Mouse (Mus musculus): Measurements from ENCODE around the gene Gm10717. TPM values are rescaled to one million over a fixed set of nuclear protein-coding genes. Genes with fewer than 3 reads are reported as not detected.
"Not testable (repeated sequence)": the region's sequence is repeated elsewhere in the genome, so short reads cannot be mapped to it uniquely, and the experiment has no call there.

Gene Gm10717
- polyA plus RNA-seq (2016; fragmentation: Nextera tagmentation; extraction: Ambion mirVana), result not detected in 2 replicates

- H3K27ac ChIP-seq; DNase-seq (ENCODE audit: extremely low spot score, low spot score); H3K36me3 ChIP-seq (replicated peaks); H3K4me3 ChIP-seq; H3K27me3 ChIP-seq (ENCODE audit: poor library complexity, severe bottlenecking); H3K9me3 ChIP-seq; H3K4me1 ChIP-seq: not testable (repeated sequence)
- 73% methylated on average over 12 of the region's 12 CpGs for WGBS
Observed at GRCm38 (mm10) chr9:3024912-3025467, at the start of gene Gm10717. Gm10717 (plus strand) TSS chr9:3025417.

DNA sequence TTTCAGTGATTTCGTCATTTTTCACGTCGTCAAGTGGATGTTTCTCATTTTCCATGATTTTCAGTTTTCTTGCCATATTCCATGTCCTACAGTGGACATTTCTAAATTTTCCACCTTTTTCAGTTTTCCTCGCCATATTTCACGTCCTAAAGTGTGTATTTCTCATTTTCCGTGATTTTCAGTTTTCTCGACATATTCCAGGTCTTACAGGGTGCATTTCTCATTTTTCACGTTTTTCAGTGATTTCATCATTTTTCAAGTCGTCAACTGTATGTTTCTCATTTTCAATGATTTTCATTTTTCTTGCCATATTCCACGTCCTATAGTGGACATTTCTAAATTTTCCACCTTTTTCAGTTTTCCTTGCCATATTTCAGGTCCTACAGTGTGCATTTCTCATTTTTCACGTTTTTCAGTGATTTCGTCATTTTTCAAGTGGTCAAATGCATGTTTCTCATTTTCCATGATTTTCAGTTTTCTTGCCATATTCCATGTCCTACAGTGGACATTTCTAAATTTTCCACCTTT is 24.7 kb upstream of the Gm10717 start, which contains the start of gene Gm10722:
TSS of gene Gm10722 (plus strand) at position 478 of the 528 bp plus-strand sequence.
- H3K36me3 ChIP-seq (replicated peaks); H3K4me3 ChIP-seq; H3K27ac ChIP-seq; H3K4me1 ChIP-seq; H3K27me3 ChIP-seq (ENCODE audit: poor library complexity, severe bottlenecking); H3K9me3 ChIP-seq: not testable (repeated sequence)
- peak; percentile 40 for DNase-seq (ENCODE audit: extremely low spot score, low spot score)
- WGBS, result 72% methylated on average over 12 of the region's 12 CpGs

DNA sequence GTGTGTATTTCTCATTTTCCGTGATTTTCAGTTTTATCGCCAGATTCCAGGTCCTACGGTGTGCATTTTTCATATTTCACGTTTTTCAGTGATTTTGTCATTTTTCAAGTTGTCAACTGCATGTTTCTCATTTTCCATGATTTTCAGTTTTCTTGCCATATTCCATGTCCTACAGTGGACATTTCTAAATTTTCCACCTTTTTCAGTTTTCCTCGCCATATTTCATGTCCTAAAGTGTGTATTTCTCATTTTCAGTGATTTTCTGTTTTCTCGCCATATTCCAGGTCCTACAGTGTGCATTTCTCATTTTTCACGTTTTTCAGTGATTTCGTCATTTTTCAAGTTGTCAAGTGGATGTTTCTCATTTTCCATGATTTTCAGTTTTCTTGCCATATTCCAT is 24.2 kb upstream of the Gm10717 start:
- 65% methylated on average over 8 of the region's 8 CpGs for WGBS
- H3K27ac ChIP-seq; H3K9me3 ChIP-seq; DNase-seq (ENCODE audit: extremely low spot score, low spot score); H3K4me3 ChIP-seq; H3K27me3 ChIP-seq (ENCODE audit: poor library complexity, severe bottlenecking); H3K4me1 ChIP-seq; H3K36me3 ChIP-seq (replicated peaks): not testable (repeated sequence)

DNA sequence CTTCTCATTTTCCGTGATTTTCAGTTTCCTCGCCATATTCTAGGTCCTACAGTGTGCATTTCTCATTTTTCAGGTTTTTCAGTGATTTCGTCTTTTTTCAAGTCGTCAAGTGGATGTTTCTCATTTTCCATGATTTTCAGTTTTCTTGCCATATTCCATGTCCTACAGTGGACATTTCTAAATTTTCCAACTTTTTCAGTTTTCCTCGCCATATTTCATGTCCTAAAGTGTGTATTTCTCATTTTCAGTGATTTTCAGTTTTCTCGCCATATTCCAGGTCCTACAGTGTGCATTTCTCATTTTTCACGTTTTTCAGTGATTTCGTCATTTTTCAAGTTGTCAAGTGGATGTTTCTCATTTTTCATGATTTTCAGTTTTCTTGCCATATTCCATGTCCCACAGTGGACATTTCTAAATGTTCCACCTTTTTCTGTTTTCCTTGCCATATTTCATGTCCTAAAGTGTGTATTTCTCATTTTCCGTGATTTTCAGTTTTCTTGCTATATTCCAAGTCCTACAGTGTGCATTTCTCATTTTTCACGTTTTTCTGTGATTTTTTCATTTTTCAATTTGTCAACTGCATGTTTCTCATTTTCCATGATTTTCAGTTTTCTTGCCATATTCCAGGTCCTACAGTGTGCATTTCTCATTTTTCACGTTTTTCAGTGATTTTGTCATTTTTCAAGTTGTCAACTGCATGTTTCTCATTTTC is 23.1 kb upstream of the Gm10717 start:
- 71% methylated on average over 9 of the region's 11 CpGs for WGBS
- H3K27ac ChIP-seq; H3K27me3 ChIP-seq (ENCODE audit: poor library complexity, severe bottlenecking); H3K4me3 ChIP-seq; H3K9me3 ChIP-seq; H3K4me1 ChIP-seq; H3K36me3 ChIP-seq (replicated peaks): not testable (repeated sequence)
- peak; percentile 78 for DNase-seq (ENCODE audit: extremely low spot score, low spot score)

- not testable (repeated sequence) for DNase-seq (ENCODE audit: extremely low spot score, low spot score); H3K4me3 ChIP-seq; H3K27ac ChIP-seq; H3K4me1 ChIP-seq; H3K27me3 ChIP-seq (ENCODE audit: poor library complexity, severe bottlenecking); H3K36me3 ChIP-seq (replicated peaks)
- 76% methylated on average over 6 of the region's 14 CpGs for WGBS
- H3K9me3 ChIP-seq, result peaks cover 12% of the 10 kb centered on the region
Observed at GRCm38 (mm10) chr9:3002794-3003396, 22.3 kb upstream of the Gm10717 start, which contains the start of gene Gm11168. Gm11168 (plus strand) TSS chr9:3003346.

DNA sequence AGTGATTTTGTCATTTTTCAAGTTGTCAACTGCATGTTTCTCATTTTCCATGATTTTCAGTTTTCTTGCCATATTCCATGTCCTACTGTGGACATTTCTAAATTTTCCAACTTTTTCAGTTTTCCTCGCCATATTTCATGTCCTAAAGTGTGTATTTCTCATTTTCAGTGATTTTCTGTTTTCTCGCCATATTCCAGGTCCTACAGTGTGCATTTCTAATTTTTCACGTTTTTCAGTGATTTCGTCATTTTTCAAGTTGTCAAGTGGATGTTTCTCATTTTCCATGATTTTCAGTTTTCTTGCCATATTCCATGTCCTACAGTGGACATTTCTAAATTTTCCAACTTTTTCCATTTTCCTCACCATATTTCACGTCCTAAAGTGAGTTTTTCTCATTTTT is 19.0 kb upstream of the Gm10717 start:
- peaks cover 12% of the 10 kb centered on the region for H3K9me3 ChIP-seq
- H3K4me1 ChIP-seq; H3K27me3 ChIP-seq (ENCODE audit: poor library complexity, severe bottlenecking); H3K36me3 ChIP-seq (replicated peaks); H3K4me3 ChIP-seq; H3K27ac ChIP-seq; DNase-seq (ENCODE audit: extremely low spot score, low spot score): not testable (repeated sequence)
- 82% methylated on average over 1 of the region's 5 CpGs for WGBS

DNA sequence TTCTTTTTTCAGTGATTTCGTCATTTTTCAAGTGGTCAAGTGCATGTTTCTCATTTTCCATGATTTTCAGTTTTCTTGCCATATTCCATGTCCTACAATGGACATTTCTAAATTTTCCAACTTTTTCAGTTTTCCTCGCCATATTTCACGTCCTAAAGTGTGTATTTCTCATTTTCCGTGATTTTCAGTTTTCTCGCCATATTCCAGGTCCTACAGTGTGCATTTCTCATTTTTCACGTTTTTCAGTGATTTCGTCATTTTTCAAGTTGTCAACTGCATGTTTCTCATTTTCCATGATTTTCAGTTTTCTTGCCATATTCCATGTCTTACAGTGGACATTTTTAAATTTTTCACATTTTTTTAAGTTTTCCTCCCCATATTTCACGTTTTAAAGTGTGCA is 18.6 kb upstream of the Gm10717 start:
- DNase-seq (ENCODE audit: extremely low spot score, low spot score); H3K27me3 ChIP-seq (ENCODE audit: poor library complexity, severe bottlenecking): not testable (repeated sequence)
- 72% methylated on average over 8 of the region's 8 CpGs for WGBS

DNA sequence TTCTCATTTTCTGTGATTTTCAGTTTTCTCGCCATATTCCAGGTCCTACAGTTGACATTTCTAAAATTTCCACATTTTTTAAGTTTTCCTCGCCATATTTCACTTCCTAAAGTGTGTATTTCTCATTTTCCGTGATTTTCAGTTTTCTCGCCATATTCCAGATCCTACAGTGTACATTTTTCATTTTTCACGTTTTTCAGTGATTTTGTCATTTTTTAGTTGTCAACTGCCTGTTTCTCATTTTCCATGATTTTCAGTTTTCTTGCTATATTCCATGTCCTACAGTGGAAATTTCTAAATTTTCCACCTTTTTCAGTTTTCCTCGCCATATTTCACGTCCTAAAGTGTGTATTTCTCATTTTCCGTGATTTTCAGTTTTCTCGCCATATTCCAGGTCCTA is 17.9 kb upstream of the Gm10717 start:
- H3K4me1 ChIP-seq; H3K9me3 ChIP-seq; H3K36me3 ChIP-seq (replicated peaks); H3K27me3 ChIP-seq (ENCODE audit: poor library complexity, severe bottlenecking); H3K27ac ChIP-seq; H3K4me3 ChIP-seq: not testable (repeated sequence)
- WGBS, result 82% methylated on average over 8 of the region's 9 CpGs
- DNase-seq (ENCODE audit: extremely low spot score, low spot score), result peak; percentile 27

More for the DNA sequence above, 18.6 kb upstream of the Gm10717 start:
- H3K4me1 ChIP-seq; H3K4me3 ChIP-seq; H3K27ac ChIP-seq; H3K36me3 ChIP-seq (replicated peaks): not testable (repeated sequence)
- H3K9me3 ChIP-seq, result peaks cover 12% of the 10 kb centered on the region

DNA sequence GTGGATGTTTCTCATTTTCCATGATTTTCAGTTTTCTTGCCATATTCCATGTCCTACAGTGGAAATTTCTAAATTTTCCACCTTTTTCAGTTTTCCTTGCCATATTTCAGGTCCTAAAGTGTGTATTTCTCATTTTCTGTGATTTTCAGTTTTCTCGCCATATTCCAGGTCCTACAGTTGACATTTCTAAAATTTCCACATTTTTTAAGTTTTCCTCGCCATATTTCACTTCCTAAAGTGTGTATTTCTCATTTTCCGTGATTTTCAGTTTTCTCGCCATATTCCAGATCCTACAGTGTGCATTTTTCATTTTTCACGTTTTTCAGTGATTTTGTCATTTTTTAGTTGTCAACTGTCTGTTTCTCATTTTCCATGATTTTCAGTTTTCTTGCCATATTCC is 15.9 kb upstream of the Gm10717 start:
- DNase-seq (ENCODE audit: extremely low spot score, low spot score); H3K4me1 ChIP-seq; H3K4me3 ChIP-seq; H3K36me3 ChIP-seq (replicated peaks); H3K27ac ChIP-seq; H3K27me3 ChIP-seq (ENCODE audit: poor library complexity, severe bottlenecking); H3K9me3 ChIP-seq: not testable (repeated sequence)
- no CpG with 5 or more reads among the region's 5 CpGs for WGBS

DNA sequence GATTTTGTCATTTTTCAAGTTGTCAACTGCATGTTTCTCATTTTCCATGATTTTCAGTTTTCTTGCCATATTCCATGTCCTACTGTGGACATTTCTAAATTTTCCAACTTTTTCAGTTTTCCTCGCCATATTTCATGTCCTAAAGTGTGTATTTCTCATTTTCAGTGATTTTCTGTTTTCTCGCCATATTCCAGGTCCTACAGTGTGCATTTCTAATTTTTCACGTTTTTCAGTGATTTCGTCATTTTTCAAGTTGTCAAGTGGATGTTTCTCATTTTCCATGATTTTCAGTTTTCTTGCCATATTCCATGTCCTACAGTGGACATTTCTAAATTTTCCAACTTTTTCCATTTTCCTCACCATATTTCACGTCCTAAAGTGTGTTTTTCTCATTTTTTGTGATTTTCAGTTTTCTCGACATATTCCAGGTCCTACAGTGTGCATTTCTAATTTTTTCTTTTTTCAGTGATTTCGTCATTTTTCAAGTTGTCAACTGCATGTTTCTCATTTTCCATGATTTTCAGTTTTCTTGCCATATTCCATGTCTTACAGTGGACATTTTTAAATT is 13.1 kb upstream of the Gm10717 start:
- not testable (repeated sequence) for DNase-seq (ENCODE audit: extremely low spot score, low spot score); H3K4me3 ChIP-seq; H3K27ac ChIP-seq; H3K27me3 ChIP-seq (ENCODE audit: poor library complexity, severe bottlenecking); H3K9me3 ChIP-seq; H3K36me3 ChIP-seq (replicated peaks); H3K4me1 ChIP-seq
- 81% methylated on average over 3 of the region's 7 CpGs for WGBS

DNA sequence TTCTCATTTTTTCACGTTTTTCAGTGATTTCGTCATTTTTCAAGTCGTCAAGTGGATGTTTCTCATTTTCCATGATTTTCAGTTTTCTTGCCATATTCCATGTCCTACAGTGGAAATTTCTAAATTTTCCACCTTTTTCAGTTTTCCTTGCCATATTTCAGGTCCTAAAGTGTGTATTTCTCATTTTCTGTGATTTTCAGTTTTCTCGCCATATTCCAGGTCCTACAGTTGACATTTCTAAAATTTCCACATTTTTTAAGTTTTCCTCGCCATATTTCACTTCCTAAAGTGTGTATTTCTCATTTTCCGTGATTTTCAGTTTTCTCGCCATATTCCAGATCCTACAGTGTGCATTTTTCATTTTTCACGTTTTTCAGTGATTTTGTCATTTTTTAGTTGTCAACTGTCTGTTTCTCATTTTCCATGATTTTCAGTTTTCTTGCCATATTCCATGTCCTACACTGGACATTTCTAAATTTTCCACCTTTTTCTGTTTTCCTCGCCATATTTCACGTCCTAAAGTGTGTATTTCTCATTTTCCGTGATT is 12.4 kb upstream of the Gm10717 start, which contains the start of gene Gm10721:
TSS of gene Gm10721 (plus strand) at position 408 of the 547 bp plus-strand sequence.
- not testable (repeated sequence) for H3K27ac ChIP-seq; H3K27me3 ChIP-seq (ENCODE audit: poor library complexity, severe bottlenecking); H3K4me3 ChIP-seq; H3K9me3 ChIP-seq; H3K4me1 ChIP-seq; H3K36me3 ChIP-seq (replicated peaks); DNase-seq (ENCODE audit: extremely low spot score, low spot score)
- WGBS, result no CpG with 5 or more reads among the region's 11 CpGs

DNA sequence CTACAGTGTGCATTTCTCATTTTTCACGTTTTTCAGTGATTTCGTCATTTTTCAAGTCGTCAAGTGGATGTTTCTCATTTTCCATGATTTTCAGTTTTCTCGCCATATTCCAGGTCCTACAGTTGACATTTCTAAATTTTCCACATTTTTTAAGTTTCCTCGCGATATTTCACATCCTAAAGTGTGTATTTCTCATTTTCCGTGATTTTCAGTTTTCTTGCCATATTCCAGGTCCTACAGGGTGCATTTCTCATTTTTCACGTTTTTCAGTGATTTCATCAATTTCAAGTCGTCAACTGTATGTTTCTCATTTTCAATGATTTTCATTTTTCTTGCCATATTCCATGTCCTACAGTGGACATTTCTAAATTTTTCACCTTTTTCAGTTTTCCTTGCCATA is 9.9 kb upstream of the Gm10717 start, which contains the start of gene Gm10720:
TSS of gene Gm10720 (plus strand) at position 301 of the 400 bp plus-strand sequence.
- not testable (repeated sequence) for H3K27me3 ChIP-seq (ENCODE audit: poor library complexity, severe bottlenecking); H3K4me3 ChIP-seq; H3K36me3 ChIP-seq (replicated peaks); H3K27ac ChIP-seq; DNase-seq (ENCODE audit: extremely low spot score, low spot score); H3K9me3 ChIP-seq; H3K4me1 ChIP-seq
- 67% methylated on average over 5 of the region's 9 CpGs for WGBS
